Mouse (Mus musculus): ENCODE data around the gene 5730596B20Rik.

Gene 5730596B20Rik

DNA sequence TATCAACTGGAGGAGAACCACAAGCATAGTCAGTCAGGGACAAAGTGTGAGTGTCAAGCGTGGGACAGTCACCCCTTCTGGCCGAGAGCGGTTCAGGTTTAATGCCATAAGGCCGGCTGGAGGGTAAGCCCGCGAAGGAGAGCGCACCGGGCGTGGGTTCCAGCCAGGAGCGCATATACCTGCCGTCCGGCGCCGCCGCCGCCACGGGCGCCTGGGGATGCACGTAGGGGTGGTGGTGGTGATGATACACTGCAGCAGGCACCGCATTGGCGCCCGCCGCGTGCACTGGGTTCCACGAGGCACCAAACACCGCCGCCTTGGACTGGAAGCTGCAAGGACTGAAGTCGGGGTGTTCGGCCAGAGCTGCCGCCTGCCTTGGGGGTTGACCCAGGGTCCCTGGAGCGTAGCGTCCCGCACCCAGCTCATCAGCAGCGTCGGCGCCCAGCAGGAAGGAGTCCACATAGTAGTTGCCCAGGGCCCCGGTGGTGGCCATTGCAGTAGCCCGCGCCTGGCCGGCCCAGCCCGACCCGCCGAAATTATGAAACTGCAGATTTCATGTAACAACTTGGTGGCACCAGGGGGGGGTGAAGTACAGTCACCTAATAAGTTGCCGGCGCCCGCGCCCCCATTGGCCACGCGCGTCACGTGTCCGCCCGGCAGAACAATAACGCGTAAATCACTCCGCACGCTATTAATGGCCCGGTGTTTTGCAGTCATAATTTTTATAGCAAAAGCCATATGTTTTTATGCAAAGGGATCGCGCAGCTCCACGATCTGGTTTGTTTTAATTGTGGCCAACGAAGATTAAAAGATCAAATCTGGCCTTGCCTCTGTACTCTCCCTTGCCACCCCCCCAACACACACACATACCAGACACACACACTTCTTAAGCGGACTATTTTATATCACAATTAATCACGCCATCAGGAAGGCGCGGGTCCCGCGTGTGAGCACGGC, 48.6 kb downstream of the 5730596B20Rik start:
- peak; percentile 90 to 92 for DNase-seq (ENCODE audit: low spot score in 2 of 2)

DNA sequence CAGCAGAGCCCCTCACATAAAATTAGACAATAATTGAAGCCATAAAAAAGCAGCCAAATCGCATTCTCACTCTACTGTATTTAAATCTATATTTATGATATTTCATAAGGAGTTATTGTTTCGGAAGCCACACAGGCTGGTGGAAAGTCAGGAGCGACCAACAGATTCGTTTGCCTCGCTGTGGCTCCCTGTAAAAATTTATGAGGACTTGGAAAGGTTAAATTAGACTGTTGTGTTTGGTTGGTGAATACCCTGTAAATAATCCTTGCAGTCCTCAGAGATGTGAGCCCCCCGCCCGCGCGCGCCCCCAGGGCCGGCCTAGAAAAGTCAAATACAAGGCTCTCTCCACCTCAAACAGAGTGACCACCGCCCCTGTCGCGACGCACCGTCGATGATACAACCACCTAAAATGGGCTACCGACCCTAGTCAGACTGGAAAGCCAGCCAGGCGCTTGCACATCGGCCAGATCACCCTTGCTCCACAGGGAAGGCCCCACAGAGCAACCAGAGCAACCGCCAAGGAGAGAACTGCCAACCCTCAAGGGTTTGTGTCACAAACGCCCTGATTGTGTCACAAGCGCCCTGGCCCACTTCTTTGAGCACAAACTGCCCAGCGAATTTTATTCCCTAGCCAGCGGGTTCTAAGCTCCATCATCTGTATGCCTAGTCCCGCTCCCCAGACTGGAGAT, 49.4 kb downstream of the 5730596B20Rik start:
- DNase-seq (ENCODE audit: low spot score in 2 of 2): no peak

DNA sequence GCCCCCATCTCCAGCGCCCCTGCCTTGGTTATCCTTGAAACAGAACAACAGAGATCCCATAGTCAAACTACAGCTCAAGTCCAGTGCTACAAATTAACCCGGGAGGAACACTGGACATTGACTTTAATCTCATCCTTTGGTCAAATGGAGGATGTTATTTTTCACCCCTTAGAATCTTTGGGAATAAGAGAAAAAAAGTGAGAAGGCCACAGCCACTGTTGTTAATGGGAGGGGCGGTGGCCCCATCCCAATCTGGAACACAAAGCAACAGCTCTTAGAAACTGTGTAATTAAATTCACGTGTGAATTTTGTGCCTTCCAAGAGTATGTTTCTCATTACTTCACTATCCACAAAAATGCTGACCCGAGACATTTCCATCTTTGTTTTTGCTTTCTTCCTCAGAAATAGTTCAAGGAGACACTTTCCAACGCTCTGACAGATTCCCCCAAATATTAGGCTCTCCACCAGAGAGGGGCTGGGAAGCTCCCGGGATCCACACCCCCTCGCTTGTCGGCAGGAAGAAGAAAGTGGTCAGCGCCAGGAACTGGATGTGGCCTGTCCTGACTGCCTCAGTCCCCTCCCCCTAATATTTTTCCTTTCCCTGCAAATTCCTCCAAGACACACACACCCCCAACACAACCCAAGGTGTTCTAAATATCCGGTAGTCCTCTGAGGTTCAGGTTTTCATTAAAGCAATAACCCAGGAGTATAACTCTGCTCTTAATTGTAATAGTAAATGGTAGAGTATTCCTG, 50.3 kb downstream of the 5730596B20Rik start:
- DNase-seq (ENCODE audit: low spot score in 2 of 2): no peak

DNA sequence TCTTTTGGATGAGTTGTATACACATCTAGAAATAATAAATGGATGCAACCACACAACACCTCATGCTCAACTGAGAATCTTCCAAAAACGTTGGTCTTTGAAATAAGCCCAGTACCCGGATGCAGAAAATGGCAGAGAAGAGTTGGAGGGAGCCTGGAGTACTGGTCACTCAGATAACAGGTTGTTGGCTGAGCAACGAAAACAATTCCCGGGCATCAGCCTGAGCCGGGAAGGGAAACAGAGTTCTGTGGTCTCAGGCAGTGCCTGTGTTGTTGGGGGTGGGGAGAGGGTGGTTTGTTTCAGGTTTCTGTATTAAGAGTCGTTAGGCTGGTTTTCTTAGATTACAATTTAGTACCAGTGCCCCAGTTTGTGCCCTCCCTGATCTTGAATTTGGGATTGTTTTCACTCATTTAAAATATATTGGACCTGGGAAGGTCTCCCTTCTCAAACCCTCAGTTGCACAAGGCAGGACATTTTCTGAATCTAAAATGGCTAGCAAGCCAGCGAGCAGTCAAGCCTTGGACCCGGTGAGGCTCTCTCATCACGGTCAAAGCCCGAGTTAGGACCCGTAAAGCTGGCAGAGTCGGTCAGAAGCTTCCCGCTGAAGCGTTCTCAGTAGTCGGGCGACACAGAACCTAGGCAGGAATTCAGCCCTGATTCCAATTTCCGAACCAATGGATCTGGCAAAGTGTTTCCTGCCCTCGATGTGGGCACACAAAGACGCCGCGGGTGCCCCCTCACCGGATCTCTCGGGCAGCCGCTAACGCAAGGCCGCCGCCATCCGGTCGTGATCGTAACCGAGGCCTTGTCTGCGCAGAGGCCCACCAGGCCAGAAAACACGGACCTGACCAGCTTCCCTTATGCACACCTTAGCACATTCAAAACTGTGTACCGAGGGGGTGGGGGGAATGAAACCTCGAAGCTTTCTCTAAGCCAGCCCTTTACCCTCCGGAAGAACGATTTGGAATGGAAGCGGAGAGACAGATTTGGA, 51.5 kb downstream of the 5730596B20Rik start:
- no peak for DNase-seq (ENCODE audit: low spot score in 2 of 2)

DNA sequence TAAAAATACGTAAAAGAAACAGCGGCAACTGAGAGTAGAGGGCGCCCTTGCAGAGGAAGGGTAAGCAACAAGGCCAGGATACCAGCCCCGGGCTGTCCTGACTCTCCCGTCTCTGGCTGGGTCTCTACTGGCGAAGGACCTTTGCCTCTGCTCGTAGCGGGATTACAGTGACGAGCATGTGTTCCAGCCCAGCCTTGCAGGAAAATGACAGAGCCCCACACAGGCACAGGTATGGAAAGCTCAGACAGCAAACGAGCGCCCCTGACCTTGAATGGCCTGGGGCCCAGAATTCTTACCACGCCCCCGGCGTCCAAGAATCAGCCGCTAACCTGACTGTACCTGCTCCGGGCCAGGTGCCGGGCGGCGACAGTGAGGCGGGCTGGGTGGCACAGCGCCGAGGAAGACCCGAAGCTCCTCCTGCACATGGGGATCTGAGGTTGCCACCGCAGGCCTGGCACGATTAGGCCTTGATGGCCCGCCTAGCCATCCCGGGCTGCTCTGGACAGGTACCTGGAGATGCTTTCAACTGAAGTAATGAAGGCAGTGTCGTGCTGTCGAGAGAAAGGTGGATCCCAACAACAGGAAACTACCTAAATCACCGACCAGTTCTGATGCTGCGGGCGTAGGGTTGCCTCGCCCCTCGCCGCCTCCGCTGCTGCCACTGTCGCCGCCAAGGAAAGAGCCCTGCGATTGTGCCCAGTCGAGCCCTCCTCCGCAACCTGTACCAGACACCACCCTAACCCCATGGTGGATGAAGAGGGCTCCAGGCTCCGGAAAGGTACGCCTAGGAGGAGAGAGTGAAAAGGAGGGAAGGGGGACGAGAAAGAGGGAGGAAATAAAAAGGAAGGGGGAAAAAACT, 52.5 kb downstream of the 5730596B20Rik start:
- peak in 1 of 2 experiments; percentile 71 for DNase-seq (ENCODE audit: low spot score in 2 of 2)
